Mouse (Mus musculus): ENCODE measurements around the gene Wdr41. TPM values are rescaled to one million over a fixed set of nuclear protein-coding genes. Genes with fewer than 3 reads are reported as not detected.

The Wdr41 gene
- total and polyA plus RNA-seq, 3 experiments, result 5.0 to 12.7 (median 10.7) TPM

DNA sequence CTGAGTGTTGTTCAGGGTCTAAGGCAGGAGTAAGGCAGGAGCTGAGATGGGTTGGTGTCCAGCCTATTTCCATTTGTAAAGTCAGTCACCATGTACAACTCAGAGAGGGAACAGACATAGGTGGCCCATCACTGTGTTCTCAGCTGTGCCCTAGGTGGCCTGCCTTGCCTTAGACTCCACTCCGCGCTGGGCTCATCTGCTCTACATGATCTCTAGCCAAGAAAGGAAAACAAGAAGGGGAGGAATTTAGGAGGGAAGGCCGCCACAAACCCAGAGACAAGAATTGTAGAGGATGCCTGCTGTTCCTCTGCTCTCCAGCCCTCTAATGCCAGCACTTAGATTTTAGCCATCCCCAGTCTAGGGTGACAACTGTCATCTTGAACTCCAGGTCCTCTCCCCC lies 76.3 kb downstream of the Wdr41 start:
- no peaks in the 10 kb centered on the region for H3K9me3 ChIP-seq (replicated peaks; ENCODE audit: low read length)
- in situ Hi-C loops (cut with MboI; ENCODE audit: low pct_ligation_motif_present, low pct_unique_long_range_greater_than_20kb, low sequenced_read_pairs), result loop anchor here (25.0 kb wide), 1 partner anchor 235 kb away; no protein-coding TSS in a partner anchor
- dilution Hi-C loops (cut with MboI; ENCODE audit: extremely low pct_ligation_motif_present, extremely low pct_unique_long_range_greater_than_20kb, low sequenced_read_pairs), result no loop called here
- H3K27ac ChIP-seq (ENCODE audit: insufficient read depth, low read depth), result no peak overlapping the region
- no peak for TF ChIP-seq ZC3H11A (IDR thresholded peaks at IDR 0.05; ENCODE audit: low read depth, low read length)
- no peak for TF ChIP-seq MAFK (IDR thresholded peaks at IDR 0.05; ENCODE audit: insufficient replicate concordance, low read length)
- no peak for TF ChIP-seq BHLHE40 (IDR thresholded peaks at IDR 0.05; ENCODE audit: low read depth, low read length)
- TF ChIP-seq ZNF384 (IDR thresholded peaks at IDR 0.05; ENCODE audit: low read depth, low read length), result no peak
- no peak for TF ChIP-seq SMC3 (IDR thresholded peaks at IDR 0.05; ENCODE audit: low read depth, low read length)
- no peak for TF ChIP-seq POLR2AphosphoS2 (IDR thresholded peaks at IDR 0.05; ENCODE audit: low read depth, low read length)
- TF ChIP-seq MAX (IDR thresholded peaks at IDR 0.05; ENCODE audit: low read length), result no peak
- no peak for TF ChIP-seq ELF1 (IDR thresholded peaks at IDR 0.05; ENCODE audit: low read depth, low read length)
- TF ChIP-seq RAD21 (IDR thresholded peaks at IDR 0.05; ENCODE audit: low read depth, low read length), result no peak
- no peak for TF ChIP-seq MAZ (IDR thresholded peaks at IDR 0.05; ENCODE audit: low read depth, low read length)
- TF ChIP-seq E2F4 (IDR thresholded peaks at IDR 0.05; ENCODE audit: insufficient replicate concordance, low read depth, low read length), result no peak
- no peak for TF ChIP-seq ZKSCAN1 (IDR thresholded peaks at IDR 0.05; ENCODE audit: borderline replicate concordance, low read depth, low read length)
- TF ChIP-seq UBTF (IDR thresholded peaks at IDR 0.05; ENCODE audit: low read depth, low read length), result no peak
- TF ChIP-seq SIN3A (IDR thresholded peaks at IDR 0.05; ENCODE audit: low read length), result no peak
- no peak for TF ChIP-seq USF2 (conservative IDR thresholded peaks at IDR 0.05; ENCODE audit: low read depth, low read length)
- no peak for TF ChIP-seq TCF12 (IDR thresholded peaks at IDR 0.05; ENCODE audit: low read depth, low read length)
- TF ChIP-seq USF1 (IDR thresholded peaks at IDR 0.05; ENCODE audit: low read depth, low read length), result no peak
- TF ChIP-seq ZMIZ1 (IDR thresholded peaks at IDR 0.05; ENCODE audit: low read depth, low read length), result no peak
- TF ChIP-seq JUN (IDR thresholded peaks at IDR 0.05; ENCODE audit: insufficient read depth, low read depth, low read length), result no peak
- H3K27me3 ChIP-seq (replicated peaks), result no peaks in the 10 kb centered on the region
- peaks cover 0 to 15% of the 10 kb centered on the region in 2 experiments; a peak in 2 of 4 replicates for H3K4me1 ChIP-seq (ENCODE audit: control insufficient read depth in 1 of 2, insufficient read depth in 2 of 2)
- H3K4me3 ChIP-seq (replicated peaks in 1 of 3; ENCODE audit: low read depth in 2 of 3, low read length in 2 of 3, poor library complexity in 1 of 3), result no peak overlapping the region
- no peak overlapping the region for H3K9ac ChIP-seq (ENCODE audit: insufficient read depth, low read depth)
- no peaks in the 10 kb centered on the region for H3K36me3 ChIP-seq (replicated peaks in 1 of 2; ENCODE audit: control insufficient read depth in 1 of 2, insufficient read depth in 1 of 2, low read length in 1 of 2)
- DNase-seq (ENCODE audit: extremely low read depth), result no peak
- no peak overlapping the region for H3K4me2 ChIP-seq (ENCODE audit: insufficient read depth, low read depth, poor library complexity, severe bottlenecking)
- H3K79me2 ChIP-seq (replicated peaks; ENCODE audit: control insufficient read depth, extremely low read depth, insufficient read depth, poor library complexity, severe bottlenecking), result no peaks in the 10 kb centered on the region

DNA sequence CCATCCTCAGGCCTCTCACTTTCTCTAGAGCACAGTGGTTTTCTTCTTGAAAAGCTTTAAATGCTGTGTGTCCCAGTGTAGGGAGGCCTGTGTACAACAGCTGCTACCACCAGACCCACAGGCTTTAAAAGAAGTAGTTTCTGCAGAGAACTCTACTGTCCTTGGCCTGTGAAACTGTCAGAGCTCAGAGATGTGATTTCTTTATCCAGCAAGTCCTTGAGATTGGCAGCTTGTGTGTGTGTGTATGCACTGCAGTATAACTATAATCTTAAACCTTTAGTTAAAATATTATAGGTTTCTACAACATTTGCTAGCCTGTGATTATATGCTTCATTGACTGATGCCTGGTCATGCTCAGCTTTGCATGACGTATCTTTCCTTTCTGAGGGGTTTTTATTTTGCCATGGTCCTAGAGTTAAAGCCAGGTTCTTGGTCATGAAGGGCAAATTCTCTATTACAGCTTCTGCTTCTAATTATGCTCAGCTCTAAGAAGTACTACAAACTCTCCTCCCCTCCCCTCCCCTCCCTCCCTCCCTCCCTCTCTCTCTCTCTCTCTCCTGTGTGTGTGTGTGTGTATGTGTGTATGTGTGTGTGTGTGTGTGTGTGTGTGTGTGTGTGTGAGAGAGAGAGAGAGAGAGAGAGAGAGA lies 79.7 kb downstream of the Wdr41 start:
- H3K4me1 ChIP-seq (ENCODE audit: control insufficient read depth in 1 of 2, insufficient read depth in 2 of 2), result peaks cover 0 to 20% of the 10 kb centered on the region in 2 experiments; a peak in 2 of 4 replicates
- H3K27ac ChIP-seq (ENCODE audit: insufficient read depth, low read depth), result no peak overlapping the region
- H3K36me3 ChIP-seq (replicated peaks in 1 of 2; ENCODE audit: control insufficient read depth in 1 of 2, insufficient read depth in 1 of 2, low read length in 1 of 2), result no peaks in the 10 kb centered on the region

More for the DNA sequence above, 79.7 kb downstream of the Wdr41 start:
- in situ Hi-C loops (cut with MboI; ENCODE audit: low pct_ligation_motif_present, low pct_unique_long_range_greater_than_20kb, low sequenced_read_pairs) (loop anchor here (25.0 kb wide), 1 partner anchor 231 kb away; no protein-coding TSS in a partner anchor), dilution Hi-C loops (cut with MboI; ENCODE audit: extremely low pct_ligation_motif_present, extremely low pct_unique_long_range_greater_than_20kb, low sequenced_read_pairs) (no loop called here)
- Histone ChIP-seq H3K4me2 (ENCODE audit: insufficient read depth, low read depth, poor library complexity, severe bottlenecking) (no peak overlapping the region), H3K4me3 (replicated peaks in 1 of 3; ENCODE audit: low read depth in 2 of 3, low read length in 2 of 3, poor library complexity in 1 of 3) (no peak overlapping the region), H3K27me3 (replicated peaks) (no peaks in the 10 kb centered on the region), H3K9ac (ENCODE audit: insufficient read depth, low read depth) (no peak overlapping the region), H3K79me2 (replicated peaks; ENCODE audit: control insufficient read depth, extremely low read depth, insufficient read depth, poor library complexity, severe bottlenecking) (no peaks in the 10 kb centered on the region), H3K9me3 (replicated peaks; ENCODE audit: low read length) (no peaks in the 10 kb centered on the region)
- TF ChIP-seq ZNF384 (IDR thresholded peaks at IDR 0.05; ENCODE audit: low read depth, low read length), result no peak
- TF ChIP-seq USF1 (IDR thresholded peaks at IDR 0.05; ENCODE audit: low read depth, low read length), result no peak
- TF ChIP-seq RAD21 (IDR thresholded peaks at IDR 0.05; ENCODE audit: low read depth, low read length), result no peak
- no peak for TF ChIP-seq MXI1 (IDR thresholded peaks at IDR 0.05; ENCODE audit: low read depth, low read length)
- TF ChIP-seq ZMIZ1 (IDR thresholded peaks at IDR 0.05; ENCODE audit: low read depth, low read length), result no peak
- TF ChIP-seq GABPA (IDR thresholded peaks at IDR 0.05; ENCODE audit: insufficient replicate concordance, low read depth, low read length), result no peak
- no peak for TF ChIP-seq CHD1 (IDR thresholded peaks at IDR 0.05; ENCODE audit: low read depth, low read length)
- TF ChIP-seq TCF12 (IDR thresholded peaks at IDR 0.05; ENCODE audit: low read depth, low read length), result no peak
- no peak for TF ChIP-seq PAX5 (IDR thresholded peaks at IDR 0.05; ENCODE audit: low read length)
- no peak for TF ChIP-seq CHD2 (IDR thresholded peaks at IDR 0.05; ENCODE audit: low read length)
- no peak for DNase-seq (ENCODE audit: extremely low read depth)

Measured in CH12.LX (cell line).